Mouse (Mus musculus): Measurements from ENCODE around the gene Dst. TPM values are rescaled to one million over a fixed set of nuclear protein-coding genes. Genes with fewer than 3 reads are reported as not detected.
"Not testable (repeated sequence)": the region's sequence is repeated elsewhere in the genome, so short reads cannot be mapped to it uniquely, and the experiment has no call there.

Dst gene
- polyA plus RNA-seq, 1 experiment from 2014 or later = 26.3 TPM

GRCm38 (mm10) chr1:34293198-34293597, 385.2 kb downstream of the Dst start:
- Histone ChIP-seq H3K4me1 (replicated peaks; ENCODE audit: control insufficient read depth, insufficient read depth, low read length) (no peaks in the 10 kb centered on the region), H3K36me3 (ENCODE audit: control insufficient read depth, insufficient read depth, low read length) (no peaks in the 10 kb centered on the region; the same call in 1 of the 2 replicates), H3K4me3 (ENCODE audit: low read depth, low read length) (no peak overlapping the region), H3K4me2 (ENCODE audit: low read depth, low read length, severe bottlenecking) (no peak overlapping the region), H3K9ac (ENCODE audit: low read length) (no peak overlapping the region), H3K27me3 (ENCODE audit: control insufficient read depth, insufficient read depth, low read length) (no peaks in the 10 kb centered on the region), H3K27ac (ENCODE audit: low read depth, low read length) (no peak overlapping the region), H3K9me3 (ENCODE audit: control insufficient read depth, low read length) (no peaks in the 10 kb centered on the region)
- ATAC-seq (replicated peaks; ENCODE audit: low FRiP score) (no peak), DNase-seq (ENCODE audit: low spot score) (no peak)
- WGBS = 91% methylated on average over 14 of the region's 14 CpGs

DNA sequence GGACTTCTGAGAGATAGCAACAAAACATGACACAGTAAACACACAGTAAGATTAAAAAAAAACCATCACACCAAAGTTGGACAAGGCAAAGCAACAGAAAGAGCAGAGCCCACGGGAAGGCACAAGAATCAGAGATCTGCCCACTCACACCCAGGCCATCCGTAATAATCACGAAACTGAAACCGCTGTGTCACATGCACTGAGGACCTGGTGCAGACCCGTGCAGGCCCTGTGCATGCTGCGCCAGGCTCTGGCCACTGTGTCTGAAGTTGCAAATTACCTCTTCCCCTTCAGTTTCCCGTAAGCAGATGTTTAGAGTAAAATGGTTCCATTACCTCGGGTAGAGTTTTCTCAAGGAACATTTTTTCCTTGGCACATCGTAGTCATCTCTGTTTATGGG, 389.6 kb downstream of the Dst start:
- H3K27me3 ChIP-seq (ENCODE audit: control insufficient read depth, insufficient read depth, low read length) = no peaks in the 10 kb centered on the region
- no peaks in the 10 kb centered on the region for H3K4me1 ChIP-seq (replicated peaks; ENCODE audit: control insufficient read depth, insufficient read depth, low read length)
- H3K27ac ChIP-seq (ENCODE audit: low read depth, low read length) = no peak overlapping the region
- no peak overlapping the region for H3K9ac ChIP-seq (ENCODE audit: low read length)
- no peaks in the 10 kb centered on the region for H3K9me3 ChIP-seq (ENCODE audit: control insufficient read depth, low read length)
- 91% methylated on average over 9 of the region's 9 CpGs for WGBS
- no peak overlapping the region for H3K4me2 ChIP-seq (ENCODE audit: low read depth, low read length, severe bottlenecking)
- no peaks in the 10 kb centered on the region; the same call in 1 of the 2 replicates for H3K36me3 ChIP-seq (ENCODE audit: control insufficient read depth, insufficient read depth, low read length)
- no peak for ATAC-seq (replicated peaks; ENCODE audit: low FRiP score)
- no peak overlapping the region for H3K4me3 ChIP-seq (ENCODE audit: low read depth, low read length)
- no peak for DNase-seq (ENCODE audit: low spot score)

- Histone ChIP-seq H3K4me1 (replicated peaks; ENCODE audit: control insufficient read depth, insufficient read depth, low read length) (no peaks in the 10 kb centered on the region), H3K9ac (ENCODE audit: low read length) (no peak overlapping the region), H3K27ac (ENCODE audit: low read depth, low read length) (no peak overlapping the region; the same call in 1 of the 2 replicates), H3K4me3 (ENCODE audit: low read depth, low read length) (no peak overlapping the region), H3K4me2 (ENCODE audit: low read depth, low read length, severe bottlenecking) (no peak overlapping the region), H3K27me3 (ENCODE audit: control insufficient read depth, insufficient read depth, low read length) (no peaks in the 10 kb centered on the region), H3K36me3 (ENCODE audit: control insufficient read depth, insufficient read depth, low read length) (no peaks in the 10 kb centered on the region), H3K9me3 (ENCODE audit: control insufficient read depth, low read length) (no peaks in the 10 kb centered on the region)
- DNase-seq (ENCODE audit: low spot score) = no peak
- 76% methylated on average over 18 of the region's 18 CpGs for WGBS
- ATAC-seq (replicated peaks; ENCODE audit: low FRiP score) = 0 out of 2 replicates have a peak, but pooled peaks have one; percentile 30
Measured at GRCm38 (mm10) chr1:34298631-34299184, 390.7 kb downstream of the Dst start.

DNA sequence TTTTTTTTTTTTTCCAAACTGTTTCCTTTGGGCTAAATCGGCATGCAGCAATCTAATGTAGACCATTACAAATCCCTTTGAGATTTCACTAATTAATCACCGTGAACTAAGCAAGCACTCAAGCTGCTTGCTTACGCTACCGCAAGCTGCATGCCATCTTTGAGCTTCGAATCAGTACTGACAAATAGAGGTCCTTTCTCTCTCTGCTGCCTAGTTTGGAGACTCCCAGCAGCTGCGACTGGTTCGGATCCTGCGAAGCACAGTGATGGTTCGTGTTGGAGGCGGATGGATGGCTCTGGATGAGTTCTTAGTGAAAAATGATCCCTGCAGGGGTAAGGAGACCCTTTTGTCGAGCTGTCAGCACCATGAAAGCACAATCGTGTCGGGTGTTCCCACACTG, 391.5 kb downstream of the Dst start:
- Histone ChIP-seq H3K36me3 (ENCODE audit: control insufficient read depth, insufficient read depth, low read length) (no peaks in the 10 kb centered on the region), H3K4me1 (replicated peaks; ENCODE audit: control insufficient read depth, insufficient read depth, low read length) (no peaks in the 10 kb centered on the region), H3K9me3 (ENCODE audit: control insufficient read depth, low read length) (no peaks in the 10 kb centered on the region), H3K4me2 (ENCODE audit: low read depth, low read length, severe bottlenecking) (no peak overlapping the region), H3K27me3 (ENCODE audit: control insufficient read depth, insufficient read depth, low read length) (no peaks in the 10 kb centered on the region), H3K27ac (ENCODE audit: low read depth, low read length) (no peak overlapping the region), H3K4me3 (ENCODE audit: low read depth, low read length) (no peak overlapping the region), H3K9ac (ENCODE audit: low read length) (no peak overlapping the region)
- 67% methylated on average over 13 of the region's 13 CpGs for WGBS
- DNase-seq (ENCODE audit: low spot score) = no peak
- ATAC-seq (replicated peaks; ENCODE audit: low FRiP score) = no peak

- Histone ChIP-seq H3K4me2 (ENCODE audit: low read depth, low read length, severe bottlenecking) (no peak overlapping the region), H3K27me3 (ENCODE audit: control insufficient read depth, insufficient read depth, low read length) (no peaks in the 10 kb centered on the region), H3K36me3 (ENCODE audit: control insufficient read depth, insufficient read depth, low read length) (no peaks in the 10 kb centered on the region), H3K9me3 (ENCODE audit: control insufficient read depth, low read length) (no peaks in the 10 kb centered on the region), H3K27ac (ENCODE audit: low read depth, low read length) (no peak overlapping the region), H3K4me3 (ENCODE audit: low read depth, low read length) (no peak overlapping the region), H3K9ac (ENCODE audit: low read length) (no peak overlapping the region), H3K4me1 (replicated peaks; ENCODE audit: control insufficient read depth, insufficient read depth, low read length) (no peaks in the 10 kb centered on the region)
- WGBS = 87% methylated on average over 13 of the region's 13 CpGs
- ATAC-seq (replicated peaks; ENCODE audit: low FRiP score) (no peak), DNase-seq (ENCODE audit: low spot score) (no peak)
Measured at GRCm38 (mm10) chr1:34300309-34300980, 392.4 kb downstream of the Dst start.

GRCm38 (mm10) chr1:34304227-34304626, 396.2 kb downstream of the Dst start:
- Histone ChIP-seq H3K4me1 (replicated peaks; ENCODE audit: control insufficient read depth, insufficient read depth, low read length) (no peaks in the 10 kb centered on the region), H3K27me3 (ENCODE audit: control insufficient read depth, insufficient read depth, low read length) (no peaks in the 10 kb centered on the region), H3K36me3 (ENCODE audit: control insufficient read depth, insufficient read depth, low read length) (no peaks in the 10 kb centered on the region), H3K9me3 (ENCODE audit: control insufficient read depth, low read length) (no peaks in the 10 kb centered on the region), H3K9ac (ENCODE audit: low read length) (no peak overlapping the region), H3K27ac (ENCODE audit: low read depth, low read length) (no peak overlapping the region), H3K4me2 (ENCODE audit: low read depth, low read length, severe bottlenecking) (no peak overlapping the region), H3K4me3 (ENCODE audit: low read depth, low read length) (no peak overlapping the region)
- ATAC-seq (replicated peaks; ENCODE audit: low FRiP score) = no peak
- no peak for DNase-seq (ENCODE audit: low spot score)
- WGBS = 73% methylated on average over 5 of the region's 5 CpGs

DNA sequence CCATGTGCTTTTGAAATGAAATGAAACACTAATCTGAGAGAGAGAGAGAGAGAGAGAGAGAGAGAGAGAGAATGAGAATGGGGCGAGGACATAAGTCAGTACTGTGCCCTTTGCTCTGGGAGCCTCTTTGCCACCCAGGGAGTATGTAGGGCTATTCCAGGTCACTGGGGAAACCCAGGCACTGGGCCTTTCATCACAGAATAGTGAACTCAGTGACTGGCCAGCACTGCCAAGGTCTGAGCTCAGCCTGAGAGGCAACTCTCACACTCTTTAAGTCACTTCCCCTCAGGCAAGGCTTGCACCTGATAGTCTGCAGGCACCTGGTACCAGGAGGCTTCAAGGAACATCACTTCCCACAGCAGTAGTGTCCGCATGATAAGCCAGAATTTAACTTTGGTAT, 398.7 kb downstream of the Dst start:
- DNase-seq (ENCODE audit: low spot score) = no peak
- H3K27ac ChIP-seq (ENCODE audit: low read depth, low read length) = no peak overlapping the region
- H3K27me3 ChIP-seq (ENCODE audit: control insufficient read depth, insufficient read depth, low read length) = no peaks in the 10 kb centered on the region
- no peak overlapping the region for H3K4me2 ChIP-seq (ENCODE audit: low read depth, low read length, severe bottlenecking)
- H3K9me3 ChIP-seq (ENCODE audit: control insufficient read depth, low read length) = no peaks in the 10 kb centered on the region
- no peak overlapping the region for H3K9ac ChIP-seq (ENCODE audit: low read length)
- H3K4me3 ChIP-seq (ENCODE audit: low read depth, low read length) = no peak overlapping the region
- no peaks in the 10 kb centered on the region for H3K36me3 ChIP-seq (ENCODE audit: control insufficient read depth, insufficient read depth, low read length)
- no peak for ATAC-seq (replicated peaks; ENCODE audit: low FRiP score)
- no peaks in the 10 kb centered on the region for H3K4me1 ChIP-seq (replicated peaks; ENCODE audit: control insufficient read depth, insufficient read depth, low read length)
- WGBS = 81% methylated on average over 2 of the region's 2 CpGs

GRCm38 (mm10) chr1:34307191-34307590, 399.2 kb downstream of the Dst start:
- Histone ChIP-seq H3K9ac (ENCODE audit: low read length) (no peak overlapping the region), H3K9me3 (ENCODE audit: control insufficient read depth, low read length) (no peaks in the 10 kb centered on the region), H3K27ac (ENCODE audit: low read depth, low read length) (no peak overlapping the region), H3K4me3 (ENCODE audit: low read depth, low read length) (no peak overlapping the region), H3K4me1 (replicated peaks; ENCODE audit: control insufficient read depth, insufficient read depth, low read length) (no peaks in the 10 kb centered on the region), H3K4me2 (ENCODE audit: low read depth, low read length, severe bottlenecking) (no peak overlapping the region), H3K27me3 (ENCODE audit: control insufficient read depth, insufficient read depth, low read length) (no peaks in the 10 kb centered on the region), H3K36me3 (ENCODE audit: control insufficient read depth, insufficient read depth, low read length) (no peaks in the 10 kb centered on the region)
- ATAC-seq (replicated peaks; ENCODE audit: low FRiP score) (no peak), DNase-seq (ENCODE audit: low spot score) (no peak)
- WGBS = 97% methylated on average over 15 of the region's 15 CpGs

DNA sequence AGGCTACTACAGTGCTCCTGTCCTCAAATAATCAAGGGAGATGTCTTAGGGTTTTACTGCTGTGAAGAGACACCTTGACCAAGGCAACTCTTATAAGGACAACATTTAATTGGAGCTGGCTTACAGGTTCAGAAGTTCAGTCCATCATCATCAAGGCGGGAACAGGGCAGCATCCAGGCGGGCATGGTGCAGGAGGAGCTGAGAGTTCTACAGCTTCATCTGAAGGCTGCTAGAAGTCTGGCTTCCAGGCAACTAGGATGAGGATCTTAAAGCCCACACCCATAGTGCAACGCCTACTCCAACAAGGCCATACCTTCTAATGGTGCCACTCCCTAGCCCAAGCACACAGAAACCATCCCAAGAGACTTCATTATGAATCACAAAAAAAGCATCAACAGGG, 400.8 kb downstream of the Dst start:
- H3K4me2 ChIP-seq (ENCODE audit: low read depth, low read length, severe bottlenecking); H3K27me3 ChIP-seq (ENCODE audit: control insufficient read depth, insufficient read depth, low read length); H3K9ac ChIP-seq (ENCODE audit: low read length); H3K4me1 ChIP-seq (replicated peaks; ENCODE audit: control insufficient read depth, insufficient read depth, low read length); ATAC-seq (replicated peaks; ENCODE audit: low FRiP score); H3K9me3 ChIP-seq (ENCODE audit: control insufficient read depth, low read length); H3K36me3 ChIP-seq (ENCODE audit: control insufficient read depth, insufficient read depth, low read length); H3K4me3 ChIP-seq (ENCODE audit: low read depth, low read length); DNase-seq (ENCODE audit: low spot score); H3K27ac ChIP-seq (ENCODE audit: low read depth, low read length): not testable (repeated sequence)
- WGBS = 93% methylated on average over 3 of the region's 3 CpGs

All from forebrain, embryonic 11.5 days (tissue).